Mouse (Mus musculus): Measurements from ENCODE around the gene LTO1.
"Not testable (repeated sequence)": the region's sequence is repeated elsewhere in the genome, so short reads cannot be mapped to it uniquely, and the experiment has no call there.

LTO1 gene

GRCm38 (mm10) chr7:144914948-144915750 lies at the start of gene LTO1:
LTO1 (plus strand) TSS chr7:144915100.
- peak; percentile 94 for DNase-seq (ENCODE audit: low read depth, low spot score)

- no peak for DNase-seq (ENCODE audit: low read depth, low spot score)
These were observed 47.7 kb upstream of the LTO1 start for GRCm38 (mm10) chr7:144867161-144867560.

- no peak for DNase-seq (ENCODE audit: low read depth, low spot score)
These were observed 47.3 kb upstream of the LTO1 start for GRCm38 (mm10) chr7:144867602-144868001.

GRCm38 (mm10) chr7:144872420-144872819 lies 42.5 kb upstream of the LTO1 start:
- no peak for DNase-seq (ENCODE audit: low read depth, low spot score)

- no peak for DNase-seq (ENCODE audit: low read depth, low spot score)
These were observed 41.7 kb upstream of the LTO1 start for GRCm38 (mm10) chr7:144873160-144873559.

- no peak for DNase-seq (ENCODE audit: low read depth, low spot score)
These were observed 40.7 kb upstream of the LTO1 start for GRCm38 (mm10) chr7:144874226-144874625.

- DNase-seq (ENCODE audit: low read depth, low spot score): no peak
These were observed 36.5 kb upstream of the LTO1 start for GRCm38 (mm10) chr7:144878401-144878800.

GRCm38 (mm10) chr7:144883106-144883505 lies 31.8 kb upstream of the LTO1 start:
- no peak for DNase-seq (ENCODE audit: low read depth, low spot score)

GRCm38 (mm10) chr7:144887672-144888071 lies 27.2 kb upstream of the LTO1 start:
- DNase-seq (ENCODE audit: low read depth, low spot score): no peak

- DNase-seq (ENCODE audit: low read depth, low spot score): no peak
These were observed 26.2 kb upstream of the LTO1 start for GRCm38 (mm10) chr7:144888564-144889299.

GRCm38 (mm10) chr7:144890661-144891060 lies 24.2 kb upstream of the LTO1 start:
- DNase-seq (ENCODE audit: low read depth, low spot score): not testable (repeated sequence)

GRCm38 (mm10) chr7:144891863-144892262 lies 23.0 kb upstream of the LTO1 start:
- DNase-seq (ENCODE audit: low read depth, low spot score): no peak

- no peak for DNase-seq (ENCODE audit: low read depth, low spot score)
These were observed 22.6 kb upstream of the LTO1 start for GRCm38 (mm10) chr7:144892322-144892721.

- DNase-seq (ENCODE audit: low read depth, low spot score): no peak
These were observed 20.7 kb upstream of the LTO1 start for GRCm38 (mm10) chr7:144894191-144894590.

GRCm38 (mm10) chr7:144894706-144895105 lies 20.2 kb upstream of the LTO1 start:
- DNase-seq (ENCODE audit: low read depth, low spot score): no peak

- peak; percentile 86 for DNase-seq (ENCODE audit: low read depth, low spot score)
These were observed 19.4 kb upstream of the LTO1 start for GRCm38 (mm10) chr7:144895305-144896111.

- no peak for DNase-seq (ENCODE audit: low read depth, low spot score)
These were observed 18.3 kb upstream of the LTO1 start, which contains the start of gene Fgf15 for GRCm38 (mm10) chr7:144896294-144897218. Fgf15 (plus strand) TSS chr7:144896531.

- no peak for DNase-seq (ENCODE audit: low read depth, low spot score)
These were observed 16.4 kb upstream of the LTO1 start for GRCm38 (mm10) chr7:144898506-144898905.

- not testable (repeated sequence) for DNase-seq (ENCODE audit: low read depth, low spot score)
These were observed 9.4 kb upstream of the LTO1 start for GRCm38 (mm10) chr7:144905514-144905913.

GRCm38 (mm10) chr7:144906708-144907397 lies 8.0 kb upstream of the LTO1 start:
- peak; percentile 86 for DNase-seq (ENCODE audit: low read depth, low spot score)

All from mesoderm, embryonic 11.5 days (tissue).